Comparison of ENCODE assay signal across 9 mouse cellular contexts in the genomic region with DNA sequence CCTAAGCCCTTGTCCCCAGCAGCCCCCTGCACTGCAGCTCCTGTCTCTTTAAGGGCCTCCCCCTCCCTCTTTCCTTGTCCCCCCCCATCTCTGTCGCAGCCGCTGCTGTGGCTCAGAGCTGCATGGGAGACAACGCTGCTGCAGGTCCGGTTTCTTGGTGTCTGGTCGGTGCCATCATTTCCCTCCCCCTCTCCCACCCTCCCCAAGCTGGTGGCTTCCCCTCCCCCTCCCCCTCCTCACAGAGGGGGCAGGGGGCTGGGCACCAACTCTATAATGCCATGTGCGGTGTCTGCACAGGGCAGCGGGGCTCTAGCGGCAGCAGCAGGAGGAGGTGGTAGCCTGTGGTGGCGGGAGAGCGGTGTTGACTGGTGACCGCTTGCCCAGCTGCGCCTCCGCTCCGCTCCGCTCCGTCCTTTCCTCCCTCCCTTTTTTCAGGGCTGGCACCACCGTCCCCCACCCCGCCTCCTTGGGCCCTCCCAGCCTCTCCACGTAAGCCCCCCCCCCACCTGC. TPM values are rescaled to one million over a fixed set of nuclear protein-coding genes. Genes with fewer than 3 reads are reported as not detected.
DNase-seq lines count a peak whose midpoint lies in the region; ATAC-seq lines count a peak whose summit lies in the region.
"Had no signal": no experiment of that assay in that cellular context is flagged by ENCODE, and none has a peak within 500 bp of the region (broad histone marks: within the 10 kb centered on the region; RNA-seq: fewer than 3 reads in every experiment).

No protein-coding gene starts in this region.

- H3K4me2 ChIP-seq in heart, embryonic 13.5 days, result peak overlapping the region; percentile 65
- H3K4me2 ChIP-seq in embryonic facial prominence, embryonic 11.5 days (ENCODE audit: low read depth, low read length), result peak overlapping the region; percentile 68

- WGBS in heart, embryonic 13.5 days, result under 1% methylated on average over 16 of the region's 19 CpGs
- 0% methylated on average over 16 of the region's 19 CpGs for WGBS in embryonic facial prominence, embryonic 11.5 days
- WGBS in limb, embryonic 10.5 days, result 0% methylated on average over 12 of the region's 19 CpGs

- no peak for ATAC-seq in heart, embryonic 13.5 days (ENCODE audit: extremely low read depth, insufficient number of reproducible peaks, low FRiP score, low TSS enrichment)
- ATAC-seq in embryonic facial prominence, embryonic 11.5 days (replicated peaks; ENCODE audit: insufficient number of reproducible peaks, low FRiP score, low TSS enrichment, low read depth), result no peak

- H3K4me1 ChIP-seq in heart, embryonic 13.5 days, result peaks cover 16% of the 10 kb centered on the region
- peaks cover 3% of the 10 kb centered on the region; the same call in 1 of the 2 replicates for H3K4me1 ChIP-seq in embryonic facial prominence, embryonic 11.5 days (ENCODE audit: control insufficient read depth, insufficient read depth, low read length)
- H3K4me1 ChIP-seq in limb, embryonic 10.5 days, result peaks cover 16% of the 10 kb centered on the region

- H3K9me3 ChIP-seq in heart, embryonic 13.5 days, result no peaks in the 10 kb centered on the region
- no peaks in the 10 kb centered on the region for H3K9me3 ChIP-seq in embryonic facial prominence, embryonic 11.5 days (replicated peaks; ENCODE audit: control insufficient read depth, low read length)
- no peaks in the 10 kb centered on the region for H3K9me3 ChIP-seq in limb, embryonic 10.5 days (replicated peaks)

- peak overlapping the region; percentile 71 for H3K9ac ChIP-seq in heart, embryonic 13.5 days
- peak overlapping the region; percentile 53 for H3K9ac ChIP-seq in embryonic facial prominence, embryonic 11.5 days (replicated peaks; ENCODE audit: low read length)

- intact Hi-C loops in gastrocnemius, postnatal 14 days (cut with DNase I; ENCODE audit: low total_unique reads), result loop anchor here (5.0 kb wide), 3 partner anchors 34 to 284 kb away; no protein-coding TSS in a partner anchor

- H3K4me3 ChIP-seq in heart, embryonic 13.5 days, result peak overlapping the region; percentile 39
- peak overlapping the region; percentile 33 for H3K4me3 ChIP-seq in embryonic facial prominence, embryonic 11.5 days (ENCODE audit: low read depth, low read length)
- peak overlapping the region; percentile 42 for H3K4me3 ChIP-seq in limb, embryonic 10.5 days
- H3K4me3 ChIP-seq: myocyte had no signal

- peaks cover 68% of the 10 kb centered on the region for H3K27me3 ChIP-seq in heart, embryonic 13.5 days (replicated peaks)
- H3K27me3 ChIP-seq in embryonic facial prominence, embryonic 11.5 days (ENCODE audit: control insufficient read depth, insufficient read depth, low read length), result peaks cover 17% of the 10 kb centered on the region
- peaks cover 38% of the 10 kb centered on the region for H3K27me3 ChIP-seq in limb, embryonic 10.5 days (ENCODE audit: low read depth, poor library complexity, severe bottlenecking)

- H3K27ac ChIP-seq in heart, embryonic 13.5 days (replicated peaks), result no peak overlapping the region
- no peak overlapping the region for H3K27ac ChIP-seq in embryonic facial prominence, embryonic 11.5 days (replicated peaks; ENCODE audit: low read depth, low read length)
- no peak overlapping the region for H3K27ac ChIP-seq in limb, embryonic 10.5 days

- no peak for DNase-seq in heart, adult 18-20 months
- DNase-seq in MN1 (ENCODE audit: low spot score), result peak; percentile 53
- peak; percentile 20 for DNase-seq in embryonic facial prominence, embryonic 11.5 days (ENCODE audit: low spot score)
- no peak for DNase-seq in limb, embryonic 10.5 days (ENCODE audit: low spot score)
- peak; percentile 61 for DNase-seq in right cerebral cortex, postnatal 4 days
- DNase-seq in frontal cortex, postnatal 25 days (ENCODE audit: low spot score in 2 of 2), result no peak
- DNase-seq in gastrocnemius, postnatal 14 days, result no peak

- no peaks in the 10 kb centered on the region for H3K36me3 ChIP-seq in heart, embryonic 13.5 days
- no peaks in the 10 kb centered on the region for H3K36me3 ChIP-seq in embryonic facial prominence, embryonic 11.5 days (replicated peaks; ENCODE audit: control insufficient read depth, insufficient read depth, low read depth, low read length)
- H3K36me3 ChIP-seq in limb, embryonic 10.5 days, result no peaks in the 10 kb centered on the region

RNA-seq across cellular contexts. Expression of a gene that starts 8.2 kb away (rescaled TPM):
- not detected in 2 replicates for polyA plus RNA-seq in heart, embryonic 13.5 days (2015; fragmentation: Nextera tagmentation; extraction: Ambion mirVana)
- not detected for total RNA-seq in heart, adult 18-20 months (2021)
- not detected in 2 replicates for polyA plus RNA-seq in embryonic facial prominence, embryonic 11.5 days (2014; fragmentation: Nextera tagmentation; extraction: Ambion mirVana)
- not detected in 2 replicates for polyA plus RNA-seq in limb, embryonic 10.5 days (2016; fragmentation: Nextera tagmentation; extraction: Ambion mirVana)
- not detected for total RNA-seq in gastrocnemius, postnatal 14 days (2021)
- polyA plus RNA-seq: myocyte had no signal

RNA-seq across cellular contexts. Expression of a gene that starts 24.0 kb away (rescaled TPM):
- polyA plus RNA-seq in heart, embryonic 13.5 days (2015; fragmentation: Nextera tagmentation; extraction: Ambion mirVana), result 0.15 and 0.17 TPM in 2 replicates
- total RNA-seq in heart, adult 18-20 months (2021), result not detected
- 1.5 and 1.7 TPM in 2 replicates for polyA plus RNA-seq in embryonic facial prominence, embryonic 11.5 days (2014; fragmentation: Nextera tagmentation; extraction: Ambion mirVana)
- 1.0 and 1.9 TPM in 2 replicates for polyA plus RNA-seq in limb, embryonic 10.5 days (2016; fragmentation: Nextera tagmentation; extraction: Ambion mirVana)
- total RNA-seq in gastrocnemius, postnatal 14 days (2021), result not detected
- polyA plus RNA-seq: myocyte had no signal

RNA-seq across cellular contexts. Expression of a gene that starts 25.8 kb away (rescaled TPM):
- 0.29 and 0.32 TPM in 2 replicates for polyA plus RNA-seq in heart, embryonic 13.5 days (2015; fragmentation: Nextera tagmentation; extraction: Ambion mirVana)
- total RNA-seq in heart, adult 18-20 months (2021), result 1 to 10 TPM; 8.4 to 8.6 TPM
- polyA plus RNA-seq in embryonic facial prominence, embryonic 11.5 days (2014; fragmentation: Nextera tagmentation; extraction: Ambion mirVana), result 2.4 and 2.5 TPM in 2 replicates
- polyA plus RNA-seq in limb, embryonic 10.5 days (2016; fragmentation: Nextera tagmentation; extraction: Ambion mirVana), result 0.20 and 0.21 TPM in 2 replicates
- 10 to 100 TPM; 12.5 to 14.2 TPM for total RNA-seq in gastrocnemius, postnatal 14 days (2021)

RNA-seq across cellular contexts. Expression of a gene that starts 31.0 kb away (rescaled TPM):
- polyA plus RNA-seq in heart, embryonic 13.5 days (2015; fragmentation: Nextera tagmentation; extraction: Ambion mirVana), result 151 and 166 TPM in 2 replicates
- 10 to 100 TPM; 35.6 to 39.0 TPM for total RNA-seq in heart, adult 18-20 months (2021)
- 374 and 401 TPM in 2 replicates for polyA plus RNA-seq in embryonic facial prominence, embryonic 11.5 days (2014; fragmentation: Nextera tagmentation; extraction: Ambion mirVana)
- 450 and 462 TPM in 2 replicates for polyA plus RNA-seq in limb, embryonic 10.5 days (2016; fragmentation: Nextera tagmentation; extraction: Ambion mirVana)
- total RNA-seq in gastrocnemius, postnatal 14 days (2021), result 10 to 100 TPM; 28.0 to 33.6 TPM

RNA-seq across cellular contexts. Expression of a gene that starts 38.5 kb away (rescaled TPM):
- 18.8 and 23.1 TPM in 2 replicates for polyA plus RNA-seq in heart, embryonic 13.5 days (2015; fragmentation: Nextera tagmentation; extraction: Ambion mirVana)
- total RNA-seq in heart, adult 18-20 months (2021), result 1 to 10 TPM; 5.0 to 6.4 TPM
- polyA plus RNA-seq in embryonic facial prominence, embryonic 11.5 days (2014; fragmentation: Nextera tagmentation; extraction: Ambion mirVana), result 18.8 and 23.4 TPM in 2 replicates
- polyA plus RNA-seq in limb, embryonic 10.5 days (2016; fragmentation: Nextera tagmentation; extraction: Ambion mirVana), result 51.9 and 57.2 TPM in 2 replicates
- total RNA-seq in gastrocnemius, postnatal 14 days (2021), result 1 to 10 TPM; 6.1 to 8.5 TPM

Comparison
In these comparisons a context has a peak if more than half of its experiments do, and no peak if none do; other contexts are left out.
1. DNase-seq: peak in MN1 (single experiment), embryonic facial prominence, embryonic 11.5 days (single experiment) and right cerebral cortex, postnatal 4 days (single experiment); none in heart, adult 18-20 months (0 of 2), limb, embryonic 10.5 days (single experiment), frontal cortex, postnatal 25 days (0 of 2) and gastrocnemius, postnatal 14 days (single experiment).
2. Peak in every context shown above with its lines, with median percentiles within 50 percentile points of each other: H3K4me3 ChIP-seq.